ENCODE assay signal across 8 mouse cellular contexts in the genomic region with DNA sequence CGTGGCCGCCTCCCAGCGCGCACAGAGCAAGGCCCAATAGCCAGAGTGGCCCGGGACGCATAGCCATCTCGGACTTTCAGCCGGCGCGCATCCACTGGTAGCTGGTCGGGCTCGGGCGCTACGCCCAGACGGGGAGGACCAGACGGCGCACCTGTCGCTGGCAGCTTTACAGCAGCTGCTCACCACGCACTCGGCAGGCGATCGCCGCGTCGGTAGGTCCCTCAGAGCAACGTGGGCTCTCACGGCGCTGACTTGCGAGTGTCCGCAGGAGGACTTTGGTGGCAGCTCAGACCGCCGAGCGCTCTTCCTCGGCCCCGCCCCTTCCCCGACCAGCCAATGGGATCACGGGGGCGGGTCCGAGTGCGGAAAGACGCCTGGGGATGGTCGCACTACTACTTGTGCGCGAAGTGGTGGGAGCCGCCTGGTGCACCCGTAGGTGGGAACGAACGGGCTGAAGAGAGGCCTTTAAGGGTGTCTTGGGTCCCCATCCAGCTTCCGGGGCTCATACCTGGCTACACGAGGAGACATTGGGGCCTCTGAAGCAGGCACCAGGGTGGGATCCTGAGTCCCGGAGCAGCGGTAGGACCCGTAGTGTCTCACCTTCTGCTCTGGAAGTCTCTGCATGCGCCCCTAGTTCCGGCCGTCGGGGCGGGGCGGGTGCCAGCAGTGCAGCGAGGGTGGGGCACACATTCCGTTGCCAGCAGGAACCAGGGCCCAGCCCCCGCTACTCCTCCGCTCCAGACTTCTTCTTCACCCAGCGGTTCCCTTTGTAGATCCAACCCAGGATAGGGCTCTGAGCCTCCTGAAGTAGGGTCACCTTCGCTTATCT. TPM values are rescaled to one million over a fixed set of nuclear protein-coding genes. Genes with fewer than 3 reads are reported as not detected.
A peak's percentile ranks its signal among the peaks of the same experiment; 100 is the strongest.
DNase-seq lines count a peak whose midpoint lies in the region; ATAC-seq lines count a peak whose summit lies in the region.

A gene (minus strand): TSS at position 611 of the 829 bp plus-strand sequence.

- ATAC-seq in lung, embryonic 15.5 days (ENCODE audit: borderline replicate concordance, extremely low read depth, low FRiP score, low TSS enrichment), result peak; percentile 91
- ATAC-seq in neutrophil, adult 5-6 weeks (ENCODE audit: extremely low read depth, insufficient number of reproducible peaks, low FRiP score, poor library complexity, severe bottlenecking), result peak; percentile 34; the same call in 1 of the 2 replicates

- H3K36me3 ChIP-seq in embryonic facial prominence, embryonic 10.5 days (replicated peaks), result peaks cover 7% of the 10 kb centered on the region; the same call in 1 of the 2 replicates
- no peaks in the 10 kb centered on the region for H3K36me3 ChIP-seq in lung, embryonic 15.5 days

- H3K9ac ChIP-seq in lung, embryonic 15.5 days, result 0 out of 2 replicates have a peak within 1 kb of the TSS, but pooled peaks have one; percentile 5

- peaks cover 17% of the 10 kb centered on the region for H3K4me1 ChIP-seq in embryonic facial prominence, embryonic 10.5 days
- H3K4me1 ChIP-seq in lung, embryonic 15.5 days, result peaks cover 18% of the 10 kb centered on the region

- WGBS in embryonic facial prominence, embryonic 10.5 days, result under 1% methylated on average over 65 of the region's 65 CpGs
- under 1% methylated on average over 65 of the region's 65 CpGs for WGBS in lung, embryonic 15.5 days

- H3K27me3 ChIP-seq in embryonic facial prominence, embryonic 10.5 days (replicated peaks; ENCODE audit: low read depth, poor library complexity, severe bottlenecking), result peaks cover 70% of the 10 kb centered on the region
- H3K27me3 ChIP-seq in lung, embryonic 15.5 days, result peaks cover 43% of the 10 kb centered on the region

- H3K27ac ChIP-seq in embryonic facial prominence, embryonic 10.5 days (replicated peaks), result no peak within 1 kb of the TSS
- no peak within 1 kb of the TSS for H3K27ac ChIP-seq in lung, embryonic 15.5 days

- H3K4me3 ChIP-seq in embryonic facial prominence, embryonic 10.5 days, result peak within 1 kb of the TSS; percentile 66
- H3K4me3 ChIP-seq in lung, embryonic 15.5 days, result peak within 1 kb of the TSS; percentile 52

- H3K9me3 ChIP-seq in embryonic facial prominence, embryonic 10.5 days, result no peaks in the 10 kb centered on the region
- H3K9me3 ChIP-seq in lung, embryonic 15.5 days, result no peaks in the 10 kb centered on the region

- peak; percentile 25 to 63 for DNase-seq in urinary bladder, adult 18-20 months (ENCODE audit: low spot score in 2 of 2)
- no peak for DNase-seq in urinary bladder, postnatal 10 days (ENCODE audit: low spot score)
- DNase-seq in embryonic facial prominence, embryonic 10.5 days (ENCODE audit: low spot score), result peak; percentile 89
- peak; percentile 36 to 40 for DNase-seq in heart, adult 9 months (ENCODE audit: low spot score in 2 of 2)
- peak; percentile 51 to 59 for DNase-seq in kidney, adult 8-10 months
- peak; percentile 19 to 49 for DNase-seq in thymus, postnatal 10 days (ENCODE audit: low spot score in 2 of 2)

- H3K4me2 ChIP-seq in lung, embryonic 15.5 days, result peak within 1 kb of the TSS; percentile 94

RNA-seq across cellular contexts. Expression of the gene that starts here (rescaled TPM):
- polyA plus RNA-seq in embryonic facial prominence, embryonic 10.5 days (2016; fragmentation: Nextera tagmentation; extraction: Ambion mirVana), result 0.14 TPM in 1 of 2 replicates, not detected in the other
- 0.33 and 0.46 TPM in 2 replicates for polyA plus RNA-seq in lung, embryonic 15.5 days (2015; fragmentation: Nextera tagmentation; extraction: Ambion mirVana)
- not detected in 2 replicates for total RNA-seq in neutrophil, adult 5-6 weeks (2017)

Comparison
In these comparisons a context has a peak if more than half of its experiments do, and no peak if none do; other contexts are left out.
1. Peak in DNase-seq and H3K4me3 ChIP-seq in embryonic facial prominence, embryonic 10.5 days; RNA of the gene not detected or under 1 TPM.
2. Peak in ATAC-seq, H3K4me3 ChIP-seq, H3K9ac ChIP-seq and H3K4me2 ChIP-seq in lung, embryonic 15.5 days; RNA of the gene not detected or under 1 TPM.
3. Peak in ATAC-seq in neutrophil, adult 5-6 weeks; RNA of the gene not detected or under 1 TPM.